Mouse (Mus musculus) liver, postnatal 0 days (tissue): ENCODE measurements around the gene Gucy2d.

Source experiments
- CTCF ChIP-seq: sonication (generic); IDR thresholded peaks from 2 replicates; pipeline ENCODE4 v1.5.1; 2016; ENCODE audit warnings: antibody characterized with exemption, low read depth
- EP300 ChIP-seq: IDR thresholded peaks from 2 replicates; pipeline ENCODE4 v1.6.1; 2016; ENCODE audit warnings: antibody characterized with exemption, low read depth, mild to moderate bottlenecking

DNA sequence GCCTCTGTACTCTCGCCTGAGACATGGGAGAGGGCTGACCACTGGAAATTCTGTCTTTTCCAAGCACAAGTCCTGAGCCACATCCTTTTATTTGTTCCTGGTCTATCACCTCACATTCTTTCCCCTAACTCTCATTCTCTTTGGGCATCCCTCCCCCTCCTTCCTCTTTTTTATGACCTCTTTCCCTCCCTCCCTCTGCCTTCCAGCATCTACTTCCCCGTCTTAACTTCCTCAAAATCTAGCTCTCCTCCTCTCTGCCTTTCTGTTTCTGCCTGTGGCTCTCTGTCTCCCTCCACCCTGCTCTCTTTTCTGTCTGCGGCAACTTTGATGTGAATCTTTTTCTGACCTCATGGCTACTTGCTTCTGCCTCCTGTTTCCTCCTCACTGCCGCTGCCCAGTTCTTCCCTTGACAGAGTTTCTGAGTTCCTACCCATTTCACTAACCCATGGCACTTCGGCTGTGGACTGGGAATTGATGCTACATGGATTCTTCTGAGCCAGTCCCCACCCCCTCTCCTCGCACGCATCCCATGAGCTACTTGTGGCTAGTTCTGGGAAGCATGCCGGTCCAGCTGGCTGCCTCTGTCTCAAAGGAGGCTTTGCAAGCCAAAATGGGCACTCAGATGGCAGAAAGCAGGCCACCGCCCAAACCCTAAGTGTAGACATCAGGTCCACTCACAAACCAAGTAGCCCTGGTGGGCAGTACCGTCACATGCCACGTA is 12.9 kb upstream of the Gucy2d start:
- TF ChIP-seq EP300 (no peak), CTCF (no peak)
